Mouse (Mus musculus) hindbrain, embryonic 14.5 days (tissue): Measurements from ENCODE around the gene Dhx57. TPM values are rescaled to one million over a fixed set of nuclear protein-coding genes. Genes with fewer than 3 reads are reported as not detected.
"Not testable (repeated sequence)": the region's sequence is repeated elsewhere in the genome, so short reads cannot be mapped to it uniquely, and the experiment has no call there.

Experiments
- ATAC-seq: fragments of 200-750 bp; cut with Nextera tagmentation; 2 replicates; pipeline ENCODE4 v1.8.0; 2017; ENCODE audit warnings: moderate number of reproducible peaks, mild to moderate bottlenecking, moderate TSS enrichment, moderate library complexity; ENCODE audit not compliant: low FRiP score
- DNase-seq: peaks from one replicate; pipeline ENCODE4 v3.0.0-alpha.2; 2015; ENCODE audit warnings: low spot score
- H3K27ac ChIP-seq: fragments of 300-500 bp; sonication (generic); 2 replicates; pipeline ENCODE4 v1.5.1; 2014; ENCODE audit warnings: mild to moderate bottlenecking, moderate library complexity
- H3K27me3 ChIP-seq: fragments of 300-500 bp; sonication (generic); 2 replicates; pipeline ENCODE4 v1.6.1; 2014; ENCODE audit warnings: mild to moderate bottlenecking, low read length, mixed read lengths; ENCODE audit not compliant: control insufficient read depth, insufficient read depth
- H3K36me3 ChIP-seq: fragments of 300-500 bp; sonication (generic); replicated peaks from 2 replicates; pipeline ENCODE4 v1.6.1; 2014; ENCODE audit not compliant: control insufficient read depth, insufficient read depth
- H3K4me1 ChIP-seq: fragments of 300-500 bp; sonication (generic); replicated peaks from 2 replicates; pipeline ENCODE4 v1.6.1; 2014; ENCODE audit warnings: antibody characterized with exemption, low read length, mixed read lengths; ENCODE audit not compliant: control insufficient read depth, insufficient read depth
- H3K4me2 ChIP-seq: fragments of 300-500 bp; sonication (generic); replicated peaks from 2 replicates; pipeline ENCODE4 v1.6.1; 2014; ENCODE audit warnings: mild to moderate bottlenecking, moderate library complexity
- H3K4me3 ChIP-seq: fragments of 300-500 bp; sonication (generic); replicated peaks from 2 replicates; pipeline ENCODE4 v1.5.1; 2014; ENCODE audit warnings: mild to moderate bottlenecking, low read length
- H3K9ac ChIP-seq: fragments of 300-500 bp; sonication (generic); 2 replicates; pipeline ENCODE4 v1.6.1; 2014
- H3K9me3 ChIP-seq: fragments of 300-500 bp; sonication (generic); 2 replicates; pipeline ENCODE4 v1.6.1; 2016; ENCODE audit warnings: low read length; ENCODE audit not compliant: control insufficient read depth
- WGBS: fragments of 180-500 bp; shearing (Covaris S2); extraction: QIAGEN DNeasy Blood & Tissue Kit; methylation state at CpG from one replicate; pipeline ENCODE4 v1.1.7; 2014; 5-methylcytosine and 5-hydroxymethylcytosine counted together
- polyA plus RNA-seq: library from polyadenylated mRNA; unstranded; fragments of >200 nt; fragmentation: Nextera tagmentation; extraction: Ambion mirVana; gene quantifications from 2 replicates; pipeline ENCODE4 v1.2.1, GENCODE M21; 2014

Gene Dhx57
- polyA plus RNA-seq, 1 experiment from 2014 or later: 51.3 TPM

DNA sequence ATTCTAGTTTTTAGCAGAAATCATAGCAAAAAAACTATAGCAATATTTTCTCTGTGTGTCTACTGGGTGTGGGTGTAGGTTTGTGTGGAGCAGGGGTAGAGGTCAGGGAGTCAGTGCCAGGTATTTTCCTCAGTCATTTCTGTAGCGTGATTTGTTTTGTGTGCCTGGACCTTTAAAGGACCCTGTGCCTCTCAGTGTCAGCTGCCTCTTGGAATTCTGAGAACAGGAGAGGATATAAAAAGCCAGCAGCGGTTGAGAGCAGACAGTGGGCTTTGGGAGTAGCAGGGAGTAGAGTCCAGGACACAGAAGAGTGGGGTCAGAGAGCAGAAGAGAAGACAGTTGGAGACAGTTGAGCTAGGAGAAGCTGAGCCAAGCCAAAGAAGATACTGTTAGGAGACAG lies 70.1 kb downstream of the Dhx57 start:
- WGBS: 81% methylated on average over 2 of the region's 2 CpGs
- no peak overlapping the region for H3K27ac ChIP-seq

DNA sequence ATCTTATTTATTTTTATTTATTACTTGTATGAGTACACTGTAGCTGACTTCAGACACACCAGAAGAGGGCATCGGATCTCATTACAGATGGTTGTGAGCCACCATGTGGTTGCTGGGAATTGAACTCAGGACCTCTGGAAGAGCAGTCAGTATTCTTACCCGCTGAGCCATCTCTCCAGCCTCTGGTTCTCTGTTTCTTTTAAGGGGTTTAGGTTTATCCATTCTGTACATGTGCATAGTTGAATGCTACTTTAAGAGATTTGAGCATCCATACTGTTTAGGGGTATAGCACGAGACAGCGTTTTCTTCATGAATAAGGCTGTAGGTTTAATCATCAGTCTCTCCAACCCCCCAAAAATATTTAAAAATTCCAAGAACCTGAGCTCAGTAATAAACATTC lies 76.3 kb downstream of the Dhx57 start:
- ATAC-seq, H3K4me2 ChIP-seq, H3K4me1 ChIP-seq, DNase-seq, H3K4me3 ChIP-seq, H3K9me3 ChIP-seq, H3K9ac ChIP-seq, H3K36me3 ChIP-seq, H3K27ac ChIP-seq, H3K27me3 ChIP-seq: not testable (repeated sequence)
- WGBS: 89% methylated on average over 4 of the region's 4 CpGs

More for the DNA sequence above, 70.1 kb downstream of the Dhx57 start:
- H3K4me3 ChIP-seq: no peak overlapping the region
- 0 out of 2 replicates have a peak, but pooled peaks cover 8% of the 10 kb centered on the region for H3K4me1 ChIP-seq
- DNase-seq (no peak), ATAC-seq (no peak)
- no peaks in the 10 kb centered on the region for H3K36me3 ChIP-seq
- H3K9me3 ChIP-seq: no peaks in the 10 kb centered on the region
- no peaks in the 10 kb centered on the region for H3K27me3 ChIP-seq
- H3K9ac ChIP-seq: no peak overlapping the region
- no peak overlapping the region for H3K4me2 ChIP-seq

DNA sequence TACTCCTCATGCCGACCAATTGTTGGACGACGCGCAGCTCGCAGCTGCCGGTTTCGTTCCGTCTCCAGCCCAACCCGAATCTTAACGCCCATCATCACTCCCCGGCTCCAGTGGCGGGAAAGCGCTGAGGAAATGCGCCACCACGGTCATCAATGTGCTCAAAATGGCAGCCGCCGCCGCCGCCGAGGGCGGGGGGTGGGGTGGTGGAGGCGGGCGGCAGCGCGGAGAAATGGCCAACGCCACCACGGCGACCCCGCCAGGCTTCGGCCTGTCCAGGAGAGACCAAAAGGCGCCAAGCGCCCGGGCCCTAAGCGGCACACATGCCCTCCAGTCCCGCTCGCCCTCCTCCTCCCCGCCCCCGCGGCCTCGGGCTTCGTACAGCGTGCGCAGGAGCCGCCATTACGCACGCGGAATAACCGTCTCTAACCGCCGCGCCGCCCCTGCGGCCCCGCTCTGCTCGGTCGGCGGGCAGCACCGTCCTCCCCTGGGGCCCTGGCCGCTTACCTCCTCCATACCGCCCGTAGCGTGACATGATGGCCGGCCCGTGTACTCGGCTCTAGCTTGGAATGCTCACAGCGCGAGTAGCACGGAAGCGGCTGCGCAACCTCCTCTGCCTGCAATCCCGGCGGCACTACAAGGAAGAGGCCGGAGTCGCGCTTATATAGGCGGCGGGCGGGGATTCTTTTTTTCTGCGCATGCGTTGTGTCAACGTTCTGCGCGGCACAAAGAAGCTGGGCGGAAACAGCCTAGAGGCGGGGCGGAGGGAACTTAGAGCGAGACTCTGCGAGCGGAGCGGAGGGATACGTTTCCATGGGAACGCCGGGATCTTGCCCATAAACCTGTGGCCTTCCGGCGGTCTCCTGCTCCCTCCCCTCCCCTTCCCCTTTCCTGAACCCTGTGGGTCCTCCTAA lies 83.3 kb downstream of the Dhx57 start, which contains the start of the genes Srsf7 and Ttc39d:
Gene Srsf7 (minus strand): TSS at position 637 of the 911 bp plus-strand sequence.
Gene Ttc39d (plus strand): TSS at position 790 of the 911 bp plus-strand sequence.
- Histone ChIP-seq H3K9me3 (no peaks in the 10 kb centered on the region), H3K4me1 (peaks cover 16% of the 10 kb centered on the region), H3K27me3 (no peaks in the 10 kb centered on the region), H3K27ac (peak within 1 kb of the TSS; percentile 100), H3K4me2 (peak within 1 kb of the TSS; percentile 98), H3K4me3 (peak within 1 kb of the TSS; percentile 91), H3K36me3 (peaks cover 33% of the 10 kb centered on the region), H3K9ac (peak within 1 kb of the TSS; percentile 99)
- DNase-seq (peak; percentile 99), ATAC-seq (peak; percentile 93)
- WGBS: under 1% methylated on average over 89 of the region's 95 CpGs

DNA sequence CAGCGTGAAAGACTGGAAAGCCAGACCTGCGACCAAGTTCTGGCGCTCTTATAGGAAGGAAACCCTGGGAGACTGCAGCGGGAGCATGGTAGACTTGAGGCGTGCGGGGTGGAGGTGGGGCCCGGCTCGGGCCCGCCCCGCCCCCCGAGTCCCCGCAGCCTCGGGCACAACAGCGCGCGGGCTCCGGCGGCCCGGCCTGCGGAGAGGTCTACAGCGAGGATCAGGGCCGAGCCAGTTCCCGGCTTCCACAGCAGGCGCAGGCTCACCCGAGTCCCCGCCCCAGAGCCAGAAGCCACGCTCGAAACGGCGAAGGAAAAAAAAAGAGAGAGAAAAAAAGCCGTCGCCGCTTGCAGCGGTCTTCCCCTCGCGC lies 84.0 kb downstream of the Dhx57 start:
- peak overlapping the region; percentile 99 for H3K9ac ChIP-seq
- peaks cover 40% of the 10 kb centered on the region for H3K36me3 ChIP-seq
- peak overlapping the region; percentile 91 for H3K4me3 ChIP-seq
- under 1% methylated on average over 36 of the region's 36 CpGs for WGBS
- H3K4me1 ChIP-seq: peaks cover 16% of the 10 kb centered on the region
- ATAC-seq (peak; percentile 68), DNase-seq (peak; percentile 48)
- H3K9me3 ChIP-seq: no peaks in the 10 kb centered on the region
- H3K27me3 ChIP-seq: no peaks in the 10 kb centered on the region
- peak overlapping the region; percentile 98 for H3K4me2 ChIP-seq
- peak overlapping the region; percentile 100 for H3K27ac ChIP-seq

DNA sequence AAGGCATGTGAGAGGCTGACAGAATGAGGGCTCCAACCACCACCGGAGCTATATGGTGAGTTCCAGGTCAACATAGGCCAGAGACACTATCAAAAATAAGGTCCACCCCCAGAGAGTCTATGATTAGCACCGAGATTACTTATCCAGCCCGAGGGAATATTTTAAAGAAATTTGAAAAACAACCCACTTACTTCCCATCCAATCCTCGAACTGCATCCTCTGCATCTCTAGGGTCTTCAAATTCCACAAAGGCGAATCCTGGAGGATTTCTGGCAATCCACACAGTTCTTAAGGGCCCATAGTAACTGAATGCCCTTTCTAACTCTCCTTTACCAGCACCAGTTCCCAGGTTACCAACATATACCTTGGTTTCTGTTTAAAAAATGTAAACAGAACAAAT lies 84.6 kb downstream of the Dhx57 start:
- Histone ChIP-seq H3K27me3 (no peaks in the 10 kb centered on the region), H3K4me3 (peak overlapping the region; percentile 91), H3K4me1 (peaks cover 16% of the 10 kb centered on the region), H3K27ac (peak overlapping the region; percentile 100), H3K4me2 (peak overlapping the region; percentile 98), H3K36me3 (peaks cover 45% of the 10 kb centered on the region), H3K9me3 (no peaks in the 10 kb centered on the region), H3K9ac (peak overlapping the region; percentile 99)
- WGBS: 30% methylated on average over 5 of the region's 5 CpGs
- ATAC-seq (no peak), DNase-seq (no peak)

DNA sequence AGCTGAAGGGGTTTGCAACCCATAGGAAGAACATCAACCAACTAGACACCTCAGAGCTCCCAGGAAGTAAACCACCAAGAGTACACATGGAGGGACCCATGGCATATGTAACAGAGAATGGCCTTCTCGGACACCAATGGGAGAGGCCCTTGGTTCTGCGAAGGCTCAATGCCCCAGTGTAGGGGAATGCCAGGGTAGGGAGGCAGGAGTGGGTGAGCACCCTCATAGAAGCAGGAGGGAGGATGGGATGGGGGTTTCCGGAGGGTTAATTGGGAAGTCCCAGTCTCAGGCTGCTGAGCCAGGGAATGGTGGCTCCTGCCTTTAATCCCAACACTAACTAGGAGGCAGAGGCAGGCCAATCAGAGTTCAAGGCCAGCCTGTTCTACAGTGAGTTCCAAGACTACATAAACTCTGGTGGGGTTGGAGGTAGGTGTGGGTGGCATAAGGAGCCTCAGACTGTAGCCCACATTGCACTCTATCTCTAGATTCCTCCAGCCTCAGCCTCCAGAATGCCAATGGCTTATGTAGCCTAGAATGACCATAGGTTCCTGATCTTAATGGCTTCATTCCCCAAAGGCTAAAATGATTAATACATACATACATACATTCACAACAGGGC lies 91.0 kb downstream of the Dhx57 start:
- no peak overlapping the region for H3K4me2 ChIP-seq
- H3K36me3 ChIP-seq: peaks cover 85% of the 10 kb centered on the region
- H3K27me3 ChIP-seq: no peaks in the 10 kb centered on the region
- H3K4me1 ChIP-seq: no peaks in the 10 kb centered on the region; the same call in 1 of the 2 replicates
- no peaks in the 10 kb centered on the region for H3K9me3 ChIP-seq
- WGBS: 95% methylated on average over 3 of the region's 3 CpGs
- no peak overlapping the region for H3K4me3 ChIP-seq
- H3K27ac ChIP-seq: no peak overlapping the region
- ATAC-seq: 0 out of 2 replicates have a peak, but pooled peaks have one; percentile 21
- no peak for DNase-seq
- H3K9ac ChIP-seq: no peak overlapping the region

DNA sequence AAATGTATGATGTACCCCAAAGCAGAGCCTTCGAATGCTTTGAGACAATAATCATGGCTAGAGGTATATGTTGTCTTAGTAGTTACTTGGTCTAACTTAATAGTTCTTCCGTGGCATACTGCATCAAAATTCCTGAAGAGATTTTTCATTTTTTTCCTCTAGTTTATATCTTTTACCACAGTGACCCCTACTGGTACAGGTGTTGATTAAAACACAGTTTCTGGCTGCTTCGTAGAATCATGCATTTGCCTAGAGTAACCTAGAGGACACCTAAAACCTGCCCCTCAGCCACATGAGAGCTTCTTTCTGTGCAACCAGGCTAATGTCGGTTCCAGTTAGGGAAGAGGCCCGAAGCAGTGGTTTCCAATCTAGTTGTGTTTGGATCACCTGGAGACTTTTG lies 97.2 kb downstream of the Dhx57 start:
- no peak overlapping the region for H3K27ac ChIP-seq
- H3K9me3 ChIP-seq: no peaks in the 10 kb centered on the region
- H3K36me3 ChIP-seq: peaks cover 34% of the 10 kb centered on the region
- H3K27me3 ChIP-seq: no peaks in the 10 kb centered on the region
- H3K4me3 ChIP-seq: no peak overlapping the region
- DNase-seq: peak; percentile 73
- no peaks in the 10 kb centered on the region for H3K4me1 ChIP-seq
- no peak overlapping the region for H3K9ac ChIP-seq
- WGBS: 75% methylated on average over 5 of the region's 5 CpGs
- no peak overlapping the region for H3K4me2 ChIP-seq
- ATAC-seq: no peak
